Mouse (Mus musculus) left cerebral cortex, adult 2 months (tissue): Measurements from ENCODE around the gene Fundc1. TPM values are rescaled to one million over a fixed set of nuclear protein-coding genes. Genes with fewer than 3 reads are reported as not detected.
"Not testable (repeated sequence)": the region's sequence is repeated elsewhere in the genome, so short reads cannot be mapped to it uniquely, and the experiment has no call there.

Source experiments
- DNase-seq, 2 experiments: peaks; one replicate each; pipeline ENCODE4 v3.0.0; 2021 to 2022; ENCODE audit warnings: low spot score in 2 of 2, mixed read lengths in 1 of 2; ENCODE audit errors: extremely low spot score in 1 of 2
- H3K27ac ChIP-seq: fragments of 200-600 bp; 2 replicates; pipeline ENCODE4 v1.8.1; 2022
- H3K4me3 ChIP-seq: fragments of 200-600 bp; 2 replicates; pipeline ENCODE4 v1.8.1; 2022
- CTCF ChIP-seq: fragments of 200-600 bp; IDR thresholded peaks from 2 replicates; pipeline ENCODE4 v1.8.1; 2022; ENCODE audit warnings: antibody characterized with exemption, mild to moderate bottlenecking, moderate library complexity
- intact Hi-C: fragments of 180-260 bp; cut with DNase I; formaldehyde crosslinking; loops from one replicate; pipeline ENCODE4 v1.15.1; 2025
- long read RNA-seq, 2 experiments: library from polyadenylated mRNA; stranded (forward); transcript quantifications; one replicate each; pipeline ENCODE4 v2.0.0; 2021; ENCODE audit warnings: borderline mapping rate in 2 of 2
- total RNA-seq, 2 experiments: library from RNA; stranded (reverse); gene quantifications; 2 replicates each; pipeline ENCODE4 v1.2.3; 2021

The Fundc1 gene
- total RNA-seq, result 10 to 100 TPM; 39.6 to 44.7 TPM
- long read RNA-seq, experiment 1, transcript Fundc1-201 (5 exons, 1,983 nt), result major isoform, 43 of 48 reads
- long read RNA-seq, experiment 1, partial matches to known transcripts, result 1 of 48 reads
- long read RNA-seq, experiment 1, other reads (novel, unspliced or antisense), result 1 of 48 reads
- long read RNA-seq, experiment 2, transcript Fundc1-201 (5 exons, 1,983 nt), result major isoform, 23 of 25 reads
- long read RNA-seq, experiment 2, partial matches to known transcripts, result 0 of 25 reads
- long read RNA-seq, experiment 2, other reads (novel, unspliced or antisense), result 0 of 25 reads

DNA sequence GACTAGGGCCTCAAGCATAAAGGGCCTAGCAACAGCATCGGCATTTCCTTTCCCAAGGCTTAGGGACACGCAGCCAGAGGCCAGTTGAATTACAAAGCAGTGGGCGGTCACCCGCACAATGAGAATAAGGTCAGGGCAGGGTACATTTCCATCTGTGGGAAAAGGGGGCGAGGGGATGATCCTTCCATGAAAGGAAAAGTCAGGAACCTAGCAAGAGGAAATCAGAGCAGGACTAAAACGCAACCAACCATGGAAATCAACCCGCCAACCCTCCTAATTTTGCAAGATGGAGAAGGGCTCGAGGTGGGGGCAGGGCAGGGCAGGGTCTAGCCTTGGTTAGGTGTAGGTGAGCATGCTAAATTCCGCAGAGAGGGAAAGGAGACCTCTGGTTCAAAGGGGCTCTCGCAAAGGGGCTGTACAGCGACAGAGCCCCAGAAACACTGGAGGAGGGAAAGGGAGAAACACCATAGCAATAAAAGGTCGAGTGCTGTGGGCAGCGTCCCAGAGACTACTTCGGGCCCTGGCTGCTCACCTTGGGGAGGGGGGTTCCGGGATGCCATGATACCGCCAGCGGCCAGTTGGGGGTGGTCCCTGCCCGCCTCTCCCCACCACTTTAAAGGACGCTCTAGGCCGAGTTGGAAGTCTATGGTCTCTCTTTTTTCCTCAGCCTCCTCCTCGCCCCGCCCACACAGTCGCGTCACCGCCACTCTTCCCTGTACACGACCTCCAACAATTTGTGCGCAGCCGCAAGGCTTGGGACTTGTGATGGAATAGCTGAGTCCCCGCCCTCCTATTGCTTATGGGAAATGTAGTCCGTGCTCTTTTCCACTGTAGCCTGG, at the start of gene Fundc1:
Gene Fundc1, minus strand, starts transcription at position 705 of the 839 bp plus-strand sequence.
- peak; percentile 90 to 91 for DNase-seq
- Histone ChIP-seq H3K4me3 (peak within 1 kb of the TSS; percentile 60), H3K27ac (peak within 1 kb of the TSS; percentile 98)
- TF ChIP-seq CTCF, result peak; percentile 17
- intact Hi-C loops, result loop anchor here (2.0 kb wide), 1 partner anchor 591 kb away; the partner anchor contains the start of gene Kdm6a

- intact Hi-C loops, result no loop called here
- Histone ChIP-seq H3K27ac (no peak overlapping the region), H3K4me3 (no peak overlapping the region)
- DNase-seq, result no peak
- TF ChIP-seq CTCF, result peak; percentile 10
These were observed 39.1 kb upstream of the Fundc1 start for GRCm38 (mm10) chrX:17611253-17611652.

DNA sequence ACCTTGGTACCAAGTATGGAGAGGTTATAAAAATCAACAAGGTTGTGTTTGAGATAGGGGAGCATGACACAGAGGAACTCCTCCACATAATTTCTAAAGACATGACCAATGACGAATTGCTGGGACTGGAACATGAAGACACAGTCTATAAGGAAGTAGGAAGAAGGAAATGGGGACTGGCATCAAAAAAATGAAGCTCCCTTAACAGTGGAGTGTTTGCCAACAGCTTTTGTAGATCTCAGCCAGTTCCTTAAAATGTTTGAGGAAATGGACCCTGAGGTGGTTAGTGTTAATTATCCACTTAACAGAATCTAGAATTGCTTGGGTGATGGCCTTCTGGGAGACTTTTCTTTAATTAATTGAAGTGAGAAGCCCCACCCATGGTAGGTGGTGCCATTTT, 36.6 kb upstream of the Fundc1 start:
- H3K27ac ChIP-seq, result no peak overlapping the region
- intact Hi-C loops, result no loop called here
- no peak overlapping the region for H3K4me3 ChIP-seq
- DNase-seq, result no peak
- TF ChIP-seq CTCF, result no peak

- DNase-seq, result no peak
- Histone ChIP-seq H3K4me3 (no peak overlapping the region), H3K27ac (no peak overlapping the region)
- intact Hi-C loops, result no loop called here
- no peak for TF ChIP-seq CTCF
These were observed 35.5 kb upstream of the Fundc1 start for GRCm38 (mm10) chrX:17607668-17608067.

DNA sequence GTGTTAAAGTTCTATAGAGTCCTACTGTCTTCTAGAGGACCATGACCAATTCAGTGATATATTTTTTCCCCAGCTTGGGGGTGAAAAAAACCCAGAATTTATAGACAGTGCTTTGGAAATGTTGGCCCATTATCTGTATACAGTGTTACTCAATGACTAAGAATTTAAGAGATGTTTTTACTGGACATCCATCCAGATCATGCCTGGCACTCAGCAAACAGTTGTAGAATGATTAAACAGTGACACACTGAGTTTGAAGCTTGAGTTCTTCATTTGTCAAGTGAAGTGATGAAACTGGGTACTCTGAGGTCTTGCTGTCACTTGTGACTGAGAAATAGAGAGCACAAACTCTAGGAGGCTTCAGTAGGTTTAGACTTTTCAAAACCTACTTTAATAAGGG, 21.2 kb upstream of the Fundc1 start:
- H3K4me3 ChIP-seq, result no peak overlapping the region
- intact Hi-C loops, result no loop called here
- H3K27ac ChIP-seq, result no peak overlapping the region
- no peak for DNase-seq
- TF ChIP-seq CTCF, result no peak

- Histone ChIP-seq H3K27ac (no peak overlapping the region), H3K4me3 (no peak overlapping the region)
- TF ChIP-seq CTCF, result no peak
- peak in 1 of 2 experiments; percentile 8 for DNase-seq
- intact Hi-C loops, result no loop called here
These were observed 18.6 kb upstream of the Fundc1 start for GRCm38 (mm10) chrX:17590745-17591144.

DNA sequence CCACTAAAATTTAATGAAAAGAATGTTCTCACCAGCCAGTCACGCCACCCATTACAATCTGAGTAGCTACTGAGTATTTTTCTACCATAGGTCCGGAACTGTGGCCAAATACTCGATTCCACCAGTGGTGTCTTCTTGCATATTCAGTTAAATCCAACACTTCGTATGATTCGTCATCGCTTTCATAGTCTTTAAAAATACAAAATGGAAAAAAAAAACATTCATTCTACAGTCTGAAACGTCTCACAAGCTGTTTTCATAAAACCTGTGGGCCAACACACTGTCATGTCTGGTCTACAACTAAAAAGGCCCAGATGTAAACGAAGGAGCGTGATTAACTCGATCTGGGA, 879 bp downstream of the Fundc1 start:
- peak overlapping the region; percentile 98 for H3K27ac ChIP-seq
- H3K4me3 ChIP-seq, result peak overlapping the region; percentile 60
- intact Hi-C loops, result loop anchor here (2.0 kb wide), 1 partner anchor 592 kb away; the partner anchor contains the start of gene Kdm6a
- DNase-seq, result no peak
- TF ChIP-seq CTCF, result no peak

DNA sequence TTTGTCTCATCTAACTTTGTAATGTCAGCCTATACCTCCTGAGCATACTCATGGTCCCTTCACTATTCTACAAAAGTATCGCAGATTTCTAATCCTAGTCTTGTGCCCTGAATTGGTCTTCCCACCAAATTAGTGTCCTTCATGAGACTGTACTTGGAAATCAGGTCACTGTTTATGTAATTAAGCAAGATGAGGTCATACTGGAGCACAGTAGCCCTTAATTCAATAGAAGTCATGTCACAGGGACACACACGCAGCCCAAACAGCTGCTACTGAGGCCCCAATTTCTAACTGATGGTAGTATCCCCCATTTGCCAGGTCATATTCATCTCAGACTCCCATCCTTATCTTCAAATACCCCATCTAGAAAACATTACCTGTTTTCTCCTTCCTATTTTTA, 3.5 kb downstream of the Fundc1 start:
- H3K27ac ChIP-seq, result no peak overlapping the region
- no peak for TF ChIP-seq CTCF
- DNase-seq, result no peak
- no peak overlapping the region for H3K4me3 ChIP-seq
- intact Hi-C loops, result loop anchor here (10.0 kb wide), 1 partner anchor 674 kb away; no protein-coding TSS in a partner anchor

GRCm38 (mm10) chrX:17565743-17566142, 6.4 kb downstream of the Fundc1 start:
- Histone ChIP-seq H3K4me3 (no peak overlapping the region), H3K27ac (no peak overlapping the region)
- intact Hi-C loops, result loop anchor here (10.0 kb wide), 1 partner anchor 671 kb away; no protein-coding TSS in a partner anchor
- TF ChIP-seq CTCF, result no peak
- DNase-seq, result no peak

- no peak overlapping the region for H3K27ac ChIP-seq
- intact Hi-C loops, result loop anchor here (10.0 kb wide), 1 partner anchor 670 kb away; no protein-coding TSS in a partner anchor
- no peak for TF ChIP-seq CTCF
- DNase-seq, result no peak
- H3K4me3 ChIP-seq, result no peak overlapping the region
These were observed 7.4 kb downstream of the Fundc1 start for GRCm38 (mm10) chrX:17564732-17565131.

- H3K27ac ChIP-seq, result no peak overlapping the region
- DNase-seq, result no peak
- no peak for TF ChIP-seq CTCF
- intact Hi-C loops, result no loop called here
- no peak overlapping the region for H3K4me3 ChIP-seq
These were observed 13.4 kb downstream of the Fundc1 start for GRCm38 (mm10) chrX:17558746-17559145.

DNA sequence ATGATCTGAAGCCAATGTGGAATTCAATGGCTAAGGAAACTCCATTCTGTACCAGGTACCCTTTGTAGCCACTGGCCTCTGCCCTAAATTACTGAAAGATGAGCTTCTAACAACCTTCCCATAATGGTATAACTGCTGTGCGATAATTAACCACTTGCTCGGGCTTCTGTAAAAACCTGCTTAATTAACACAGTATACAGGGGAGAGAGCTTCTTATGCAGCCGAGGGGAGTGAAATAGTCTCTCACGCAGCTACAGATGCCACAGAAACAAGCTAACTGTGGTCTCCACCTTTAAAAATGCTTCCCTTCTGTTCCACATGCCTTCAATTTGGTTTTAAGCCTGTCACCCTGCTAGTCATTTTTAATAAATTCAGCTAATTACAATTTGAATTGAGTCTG, 17.6 kb downstream of the Fundc1 start:
- H3K27ac ChIP-seq, result no peak overlapping the region
- intact Hi-C loops, result no loop called here
- DNase-seq, result no peak
- no peak overlapping the region for H3K4me3 ChIP-seq
- no peak for TF ChIP-seq CTCF

- DNase-seq, intact Hi-C loops, H3K27ac ChIP-seq, H3K4me3 ChIP-seq: not testable (repeated sequence)
These were observed 20.5 kb downstream of the Fundc1 start for GRCm38 (mm10) chrX:17551586-17551985.
